Mouse (Mus musculus) CD8-positive naive resting alpha-beta T cell, adult 57 days (primary cell): ENCODE measurements around the gene Ppp3cb. TPM values are rescaled to one million over a fixed set of nuclear protein-coding genes. Genes with fewer than 3 reads are reported as not detected.

ENCODE experiments used
- total RNA-seq: library from RNA; stranded (reverse); gene quantifications from one replicate; pipeline ENCODE4 v1.2.4, GENCODE M21; 2023

The Ppp3cb gene
- 98.7 TPM for total RNA-seq

DNA sequence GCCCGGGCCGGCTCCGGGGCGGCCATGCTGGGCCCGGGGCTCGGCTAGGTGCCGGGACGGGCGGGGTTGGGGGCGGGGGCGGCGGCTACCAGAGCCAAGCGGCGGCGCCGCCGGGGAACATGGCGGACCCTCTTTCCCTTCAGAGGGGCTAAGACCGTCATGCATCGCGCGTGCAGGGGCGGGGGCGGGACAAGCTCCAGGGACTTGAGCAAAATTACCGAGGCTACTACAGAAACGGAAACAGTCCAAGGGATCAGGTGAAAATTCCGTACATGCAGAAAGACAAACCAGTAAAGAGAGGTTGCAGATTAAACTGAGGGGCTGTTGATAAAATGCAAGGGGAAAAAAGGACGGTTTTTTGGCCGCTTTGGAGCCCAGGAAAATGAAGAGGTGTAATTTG lies at the start of gene Ppp3cb:
Gene Ppp3cb (minus strand): TSS at position 159 of the 400 bp plus-strand sequence.

DNA sequence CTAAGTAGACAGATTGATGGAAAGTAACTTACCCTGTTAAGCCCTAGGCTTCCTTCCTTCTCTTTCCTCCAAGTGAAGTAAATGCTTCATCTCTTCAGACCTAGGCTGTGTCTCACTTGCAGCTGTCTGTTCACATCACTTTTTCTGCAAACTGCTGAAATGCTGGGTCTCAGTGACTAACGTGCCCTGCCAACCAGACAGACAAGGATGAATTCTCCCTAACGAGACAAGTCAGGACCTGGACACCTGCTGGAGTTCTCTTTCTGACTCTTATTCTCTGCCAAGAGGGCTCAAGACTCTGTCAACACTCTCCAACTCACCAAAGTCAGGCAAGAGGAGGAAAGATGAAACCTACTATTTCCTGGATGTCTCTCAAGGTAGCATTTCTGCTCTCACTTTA lies 49.8 kb downstream of the Ppp3cb start, which contains the start of gene Mss51:
Gene Mss51 (minus strand): TSS at position 299 of the 400 bp plus-strand sequence.

DNA sequence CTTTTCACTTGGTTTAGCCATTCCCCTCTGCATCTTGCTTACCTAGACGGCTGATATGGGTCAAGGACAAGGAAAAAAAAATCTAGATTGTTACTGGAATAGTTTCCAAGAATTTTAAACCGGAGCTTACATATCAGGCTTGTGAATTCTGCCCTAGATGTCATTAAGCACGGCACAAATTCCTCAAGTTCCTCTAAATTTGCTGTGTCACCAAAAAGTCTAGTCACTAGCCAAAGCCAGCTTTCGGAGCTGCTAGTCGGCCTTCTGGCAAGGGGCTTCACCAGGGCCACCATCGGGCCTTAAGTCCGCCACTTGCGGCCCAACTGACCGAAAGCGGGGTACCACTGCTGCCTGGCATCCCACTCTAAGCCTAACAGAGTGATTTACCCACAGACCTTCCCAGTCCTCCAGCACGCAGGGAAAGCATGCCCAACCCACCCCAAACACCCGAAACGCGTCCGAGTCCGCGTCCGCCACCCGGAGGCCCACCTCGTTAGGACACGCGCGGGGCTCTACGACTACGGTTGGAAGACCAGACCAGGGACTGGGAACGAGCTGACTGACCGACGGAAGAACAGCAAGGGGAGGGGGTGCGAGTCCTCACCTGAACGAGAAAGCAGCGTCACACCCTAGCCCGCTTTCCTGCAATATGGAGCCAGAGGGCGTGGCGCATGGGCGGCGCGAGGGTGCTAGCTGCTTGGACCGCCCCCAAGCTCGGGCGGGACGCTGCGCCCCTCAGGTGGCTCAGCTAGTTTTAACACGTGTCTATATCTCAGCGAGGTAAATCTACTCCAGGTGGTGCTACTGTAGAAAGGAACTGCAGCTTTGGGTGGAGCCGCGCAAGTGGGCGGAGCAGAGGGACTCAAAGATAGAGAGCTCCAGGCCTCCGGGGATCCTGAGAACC lies 66.8 kb downstream of the Ppp3cb start, which contains the start of gene Anxa7:
Gene Anxa7 (minus strand): TSS at position 843 of the 904 bp plus-strand sequence.

DNA sequence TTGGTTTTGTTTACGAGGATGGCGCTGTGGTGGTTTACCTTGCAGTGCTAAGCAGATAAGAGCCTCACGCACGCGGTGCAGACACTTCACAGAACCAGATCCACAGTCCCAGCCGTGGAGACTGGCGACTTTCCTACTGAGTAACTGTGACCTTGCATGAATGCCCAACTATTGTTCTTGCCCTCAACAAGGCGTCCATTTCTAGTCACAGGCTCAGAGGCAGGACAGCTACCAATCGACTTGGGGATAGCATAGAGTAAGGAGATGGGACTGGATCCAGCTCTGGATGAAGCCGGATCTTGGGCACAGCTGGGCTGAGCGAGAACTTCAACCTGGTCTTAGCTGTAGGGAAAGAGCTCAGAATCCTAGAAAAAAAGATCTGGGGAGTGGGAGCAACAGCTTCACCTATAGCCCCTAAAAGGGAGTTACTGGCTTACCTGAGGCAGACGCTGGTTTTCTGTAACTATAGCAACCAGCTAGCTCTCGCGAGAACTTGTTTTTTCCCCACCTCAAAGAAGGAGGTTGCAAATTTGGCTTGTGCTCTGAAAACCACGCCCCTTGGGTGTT lies 94.5 kb downstream of the Ppp3cb start, which contains the start of gene Cfap70:
Gene Cfap70 (minus strand): TSS at position 462 of the 567 bp plus-strand sequence.

Other genes with a start within 250 kb of the Ppp3cb start
- gene Ecd, start 198.5 kb downstream of the Ppp3cb start, total RNA-seq = 37.2 TPM
- gene Fam149b, start 198.4 kb downstream of the Ppp3cb start, total RNA-seq = 44.9 TPM
- 83.1 TPM for gene Dnajc9, start 157.7 kb downstream of the Ppp3cb start, total RNA-seq
- gene Mrps16, start 152.9 kb downstream of the Ppp3cb start, total RNA-seq = 37.2 TPM
- gene Cfap70, start 94.3 kb downstream of the Ppp3cb start, total RNA-seq = not detected
- 43.8 TPM for gene Anxa7, start 66.4 kb downstream of the Ppp3cb start, total RNA-seq
- 7.5 TPM for gene Mss51, start 49.7 kb downstream of the Ppp3cb start, total RNA-seq
- 3.5 TPM for gene Usp54, start 94.5 kb upstream of the Ppp3cb start, total RNA-seq
- gene Myoz1, start 110.0 kb upstream of the Ppp3cb start, total RNA-seq = not detected
- gene Synpo2l, start 121.8 kb upstream of the Ppp3cb start, total RNA-seq = not detected
- 246 TPM for gene Sec24c, start 127.7 kb upstream of the Ppp3cb start, total RNA-seq
- 7.0 TPM for gene Fut11, start 148.4 kb upstream of the Ppp3cb start, total RNA-seq
- gene Chchd1, start 156.4 kb upstream of the Ppp3cb start, total RNA-seq = 36.4 TPM
- gene Zswim8, start 161.0 kb upstream of the Ppp3cb start, total RNA-seq = 138 TPM
- 39.7 TPM for gene Ndst2, start 188.0 kb upstream of the Ppp3cb start, total RNA-seq
- gene Camk2g, start 247.5 kb upstream of the Ppp3cb start, total RNA-seq = 64.0 TPM